Comparison of ENCODE assay signal across 19 mouse cellular contexts in genomic region chr4:83318758-83319157, GRCm38 (mm10).
"Had no signal": no experiment of that assay in that cellular context is flagged by ENCODE, and none has a peak within 500 bp of the region (broad histone marks: within the 10 kb centered on the region; RNA-seq: fewer than 3 reads in every experiment).

No protein-coding gene starts in this region.

- H3K9me3 ChIP-seq: liver, embryonic 15.5 days; lung, embryonic 15.5 days; megakaryocyte, embryonic 14.5 days; midbrain, embryonic 13.5 days; midbrain, embryonic 15.5 days; neural tube, embryonic 12.5 days had no signal

- H3K4me2 ChIP-seq: liver, embryonic 15.5 days; lung, embryonic 15.5 days; midbrain, embryonic 13.5 days; midbrain, embryonic 15.5 days; neural tube, embryonic 12.5 days had no signal

- DNase-seq: liver, postnatal 0 days; lung, adult 2 months; lung, postnatal 14 days; lung, postnatal 36 days; retina, postnatal 1 day; right cerebral cortex, adult 18-20 months; right cerebral cortex, postnatal 25 days; right cerebral cortex, postnatal 4 days; spleen, adult 18-20 months; thymus, adult 18-20 months; thymus, postnatal 14 days; thymus, postnatal 36 days had no signal

- H3K27ac ChIP-seq: liver, embryonic 15.5 days; lung, embryonic 15.5 days; macrophage; midbrain, embryonic 13.5 days; midbrain, embryonic 15.5 days; neural tube, embryonic 12.5 days had no signal

- H3K9ac ChIP-seq: liver, embryonic 15.5 days; liver, postnatal 0 days; lung, embryonic 15.5 days; midbrain, embryonic 13.5 days; midbrain, embryonic 15.5 days; neural tube, embryonic 12.5 days had no signal

- ATAC-seq: liver, postnatal 0 days; midbrain, embryonic 13.5 days; midbrain, embryonic 15.5 days had no signal

- H3K4me3 ChIP-seq: liver, embryonic 15.5 days; lung, embryonic 15.5 days; megakaryocyte, embryonic 14.5 days; midbrain, embryonic 13.5 days; midbrain, embryonic 15.5 days; neural tube, embryonic 12.5 days had no signal

- H3K36me3 ChIP-seq: liver, embryonic 15.5 days; lung, embryonic 15.5 days; midbrain, embryonic 13.5 days; midbrain, embryonic 15.5 days; neural tube, embryonic 12.5 days had no signal

- H3K27me3 ChIP-seq: lung, embryonic 15.5 days; megakaryocyte, embryonic 14.5 days; midbrain, embryonic 15.5 days; neural tube, embryonic 12.5 days had no signal
